Mouse (Mus musculus) ES-E14 (cell line): Measurements from ENCODE around the gene Vwf. TPM values are rescaled to one million over a fixed set of nuclear protein-coding genes. Genes with fewer than 3 reads are reported as not detected.

Experiments used
- DNase-seq: peaks from one replicate; pipeline ENCODE4 v3.0.0-alpha.2; 2013; ENCODE audit warnings: low read depth, low spot score
- H3K27ac ChIP-seq: 2 replicates; pipeline ENCODE4 v1.5.1; 2012; ENCODE audit warnings: low read depth, mild to moderate bottlenecking, low read length, moderate library complexity, mixed read lengths; ENCODE audit not compliant: poor library complexity, insufficient read depth, severe bottlenecking
- H3K36me3 ChIP-seq: 2 replicates; pipeline ENCODE4 v1.6.1; 2012; ENCODE audit warnings: mild to moderate bottlenecking, low read length, moderate library complexity, mixed read lengths; ENCODE audit not compliant: control insufficient read depth, poor library complexity, insufficient read depth, severe bottlenecking
- H3K4me1 ChIP-seq, 2 experiments: fragments of 150-350 bp in 1 of 2; sonication (generic) in 1 of 2; 2 replicates each; pipeline ENCODE4 v1.6.1; 2012; ENCODE audit warnings: low read length in 2 of 2, mild to moderate bottlenecking in 1 of 2, mixed read lengths in 1 of 2; ENCODE audit not compliant: control insufficient read depth in 2 of 2, insufficient read depth in 2 of 2, poor library complexity in 1 of 2
- H3K4me3 ChIP-seq, 2 experiments: fragments of 150-350 bp in 1 of 2; sonication (generic) in 1 of 2; 2 replicates each; pipeline ENCODE4 v1.5.1; 2012; ENCODE audit warnings: low read length in 2 of 2, low read depth in 1 of 2, mild to moderate bottlenecking in 1 of 2, mixed read lengths in 1 of 2; ENCODE audit not compliant: insufficient read depth in 1 of 2, poor library complexity in 1 of 2, severe bottlenecking in 1 of 2
- H3K9ac ChIP-seq: 2 replicates; pipeline ENCODE4 v1.6.1; 2012; ENCODE audit warnings: low read depth, mild to moderate bottlenecking, low read length, mixed read lengths; ENCODE audit not compliant: poor library complexity, insufficient read depth, severe bottlenecking
- H3K9me3 ChIP-seq: fragments of 150-350 bp; sonication (generic); 2 replicates; pipeline ENCODE4 v1.6.1; 2012; ENCODE audit warnings: low read depth, mild to moderate bottlenecking, low read length; ENCODE audit not compliant: control insufficient read depth, insufficient read depth
- CHD2 ChIP-seq: IDR thresholded peaks from 2 replicates; pipeline ENCODE4 v1.6.1; 2014; ENCODE audit warnings: mild to moderate bottlenecking, low read depth, low read length, inconsistent platforms
- HCFC1 ChIP-seq: IDR thresholded peaks from 2 replicates; pipeline ENCODE4 v1.6.1; 2012; ENCODE audit warnings: low read length, inconsistent platforms, borderline replicate concordance; ENCODE audit not compliant: insufficient read depth
- MAFK ChIP-seq: IDR thresholded peaks from 2 replicates; pipeline ENCODE4 v1.6.1; 2014; ENCODE audit warnings: mild to moderate bottlenecking, low read depth, low read length, inconsistent platforms; ENCODE audit not compliant: insufficient read depth
- ZC3H11A ChIP-seq: IDR thresholded peaks from 2 replicates; pipeline ENCODE4 v1.6.1; 2012; ENCODE audit warnings: low read depth, mild to moderate bottlenecking, inconsistent platforms, low read length, borderline replicate concordance
- ZNF384 ChIP-seq: IDR thresholded peaks from 2 replicates; pipeline ENCODE4 v1.6.1; 2012; ENCODE audit warnings: low read depth, low read length, inconsistent platforms
- in situ Hi-C, 2 experiments: fragments of 600-800 bp; cut with MboI; formaldehyde crosslinking; loops; one replicate each; pipeline ENCODE4 v1.15.1; 2025; ENCODE audit warnings: low sequenced_read_pairs in 2 of 2, inconsistent platforms in 1 of 2; ENCODE audit not compliant: unreplicated experiment in 2 of 2
- total RNA-seq: library from RNA; depleted of rRNA; stranded (reverse); fragments of 300-350 nt; gene quantifications from 2 replicates; pipeline ENCODE4 v1.2.3, GENCODE M21; 2012

The Vwf gene
- total RNA-seq, 1 experiment = 3.0 TPM

- H3K27ac ChIP-seq = no peak overlapping the region
- TF ChIP-seq CHD2 = no peak
- 0 out of 2 replicates have a peak, but pooled peaks have one; percentile 7 for TF ChIP-seq ZNF384
- in situ Hi-C loops = no loop called here
- H3K36me3 ChIP-seq = no peaks in the 10 kb centered on the region
- H3K4me1 ChIP-seq = no peaks in the 10 kb centered on the region
- no peak overlapping the region for H3K9ac ChIP-seq
- DNase-seq = peak; percentile 69
- no peak overlapping the region for H3K4me3 ChIP-seq
- no peaks in the 10 kb centered on the region for H3K9me3 ChIP-seq
Observed at GRCm38 (mm10) chr6:125661106-125661877, 114.7 kb downstream of the Vwf start.

- H3K9ac ChIP-seq = no peak overlapping the region
- H3K27ac ChIP-seq = no peak overlapping the region
- TF ChIP-seq ZC3H11A = no peak
- H3K9me3 ChIP-seq = no peaks in the 10 kb centered on the region
- H3K36me3 ChIP-seq = no peaks in the 10 kb centered on the region
- no peak overlapping the region for H3K4me3 ChIP-seq
- H3K4me1 ChIP-seq = no peaks in the 10 kb centered on the region
- DNase-seq = no peak
- in situ Hi-C loops = no loop called here
Observed at GRCm38 (mm10) chr6:125663906-125664305, 117.3 kb downstream of the Vwf start.

GRCm38 (mm10) chr6:125671835-125672234 lies 125.3 kb downstream of the Vwf start:
- H3K36me3 ChIP-seq = no peaks in the 10 kb centered on the region
- H3K27ac ChIP-seq = no peak overlapping the region
- in situ Hi-C loops = no loop called here
- no peak overlapping the region for H3K4me3 ChIP-seq
- no peaks in the 10 kb centered on the region for H3K4me1 ChIP-seq
- H3K9ac ChIP-seq = no peak overlapping the region
- DNase-seq = no peak
- no peak for TF ChIP-seq ZNF384
- peak; percentile 96 for TF ChIP-seq MAFK
- H3K9me3 ChIP-seq = no peaks in the 10 kb centered on the region

GRCm38 (mm10) chr6:125678492-125678891 lies 131.9 kb downstream of the Vwf start:
- H3K27ac ChIP-seq = no peak overlapping the region
- H3K4me3 ChIP-seq = no peak overlapping the region
- in situ Hi-C loops = no loop called here
- H3K9ac ChIP-seq = no peak overlapping the region
- H3K4me1 ChIP-seq = no peaks in the 10 kb centered on the region
- H3K36me3 ChIP-seq = no peaks in the 10 kb centered on the region
- H3K9me3 ChIP-seq = no peaks in the 10 kb centered on the region
- TF ChIP-seq ZNF384 = no peak
- TF ChIP-seq MAFK = no peak
- no peak for TF ChIP-seq ZC3H11A
- TF ChIP-seq CHD2 = no peak
- TF ChIP-seq HCFC1 = no peak
- no peak for DNase-seq

GRCm38 (mm10) chr6:125680613-125681012 lies 134.0 kb downstream of the Vwf start:
- H3K36me3 ChIP-seq = no peaks in the 10 kb centered on the region
- in situ Hi-C loops = no loop called here
- TF ChIP-seq CHD2 (no peak), HCFC1 (no peak), ZC3H11A (no peak), MAFK (no peak), ZNF384 (no peak)
- H3K27ac ChIP-seq = no peak overlapping the region
- H3K9ac ChIP-seq = no peak overlapping the region
- H3K4me3 ChIP-seq = no peak overlapping the region
- no peaks in the 10 kb centered on the region for H3K4me1 ChIP-seq
- no peaks in the 10 kb centered on the region for H3K9me3 ChIP-seq
- DNase-seq = no peak
